Mouse (Mus musculus) erythroblast, embryonic 14.5 days (primary cell): Measurements from ENCODE around the gene Prr5.

Experiments used
- GATA1 ChIP-seq: IDR thresholded peaks from 2 replicates; pipeline ENCODE4 v1.6.1; 2012; ENCODE audit warnings: low read length, inconsistent platforms, mixed read lengths
- TAL1 ChIP-seq: IDR thresholded peaks from 3 replicates; pipeline ENCODE4 v1.6.1; 2012; ENCODE audit warnings: low read length, inconsistent platforms, mixed read lengths

- TF ChIP-seq GATA1 = no peak
- no peak for TF ChIP-seq TAL1
Measured at GRCm38 (mm10) chr15:84700147-84700794, 30.9 kb downstream of the Prr5 start.
